Mouse (Mus musculus) large intestine, adult 2 months (tissue): Measurements from ENCODE around the gene Irx4. TPM values are rescaled to one million over a fixed set of nuclear protein-coding genes. Genes with fewer than 3 reads are reported as not detected.

ENCODE experiments used
- DNase-seq: peaks from one replicate; pipeline ENCODE4 v3.0.0-alpha.2; 2012; ENCODE audit warnings: low read depth, low spot score
- WGBS: fragments of 180-500 bp; shearing (Covaris S2); methylation state at CpG from one replicate; pipeline ENCODE4 v1.1.7; 2018; 5-methylcytosine and 5-hydroxymethylcytosine counted together
- polyA plus RNA-seq: library from polyadenylated mRNA; depleted of rRNA; stranded (reverse); fragments of >200 nt; gene quantifications from 2 replicates; pipeline ENCODE4 v1.2.3, GENCODE M21; 2012; rRNA removed

Irx4 gene
- 0.25 and 0.52 TPM in 2 replicates for polyA plus RNA-seq

DNA sequence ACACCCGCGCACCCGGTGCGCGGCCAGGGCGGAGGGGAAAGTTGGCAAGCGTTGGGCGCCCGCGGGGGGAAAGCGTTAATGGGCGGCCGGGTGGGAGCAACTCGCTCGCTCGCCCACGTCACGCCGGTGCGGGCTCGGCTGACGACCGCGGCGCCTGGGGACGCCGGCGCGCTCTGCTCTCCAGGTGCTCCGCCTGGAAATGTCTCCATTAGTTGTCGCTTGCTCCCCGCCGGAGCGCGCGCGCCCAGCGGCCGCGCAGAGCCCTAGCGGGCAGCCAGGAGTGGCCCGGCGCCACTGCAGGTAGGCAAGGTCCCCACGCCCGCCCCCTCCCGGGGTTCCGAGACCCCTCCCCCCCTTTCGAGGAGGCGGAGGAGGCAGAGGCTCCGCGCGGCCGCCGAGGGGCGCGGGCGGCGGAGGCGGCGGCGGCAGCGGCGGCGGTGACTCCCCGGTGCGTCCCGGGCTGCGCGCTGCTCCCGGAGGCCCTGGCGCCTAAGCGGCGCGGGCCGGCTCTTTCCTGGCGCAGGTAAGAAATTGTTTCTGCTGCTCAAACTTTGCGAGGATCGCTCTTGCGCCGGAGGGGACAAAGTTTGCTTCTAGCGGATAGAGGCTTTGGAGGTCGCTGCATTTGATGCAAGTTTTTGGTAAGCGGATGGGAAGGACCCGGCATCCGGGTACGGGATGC lies at the start of gene Irx4:
Gene Irx4, plus strand, starts transcription at position 126 of the 682 bp plus-strand sequence.
- WGBS = 2% methylated on average over 86 of the region's 86 CpGs
- DNase-seq = no peak

DNA sequence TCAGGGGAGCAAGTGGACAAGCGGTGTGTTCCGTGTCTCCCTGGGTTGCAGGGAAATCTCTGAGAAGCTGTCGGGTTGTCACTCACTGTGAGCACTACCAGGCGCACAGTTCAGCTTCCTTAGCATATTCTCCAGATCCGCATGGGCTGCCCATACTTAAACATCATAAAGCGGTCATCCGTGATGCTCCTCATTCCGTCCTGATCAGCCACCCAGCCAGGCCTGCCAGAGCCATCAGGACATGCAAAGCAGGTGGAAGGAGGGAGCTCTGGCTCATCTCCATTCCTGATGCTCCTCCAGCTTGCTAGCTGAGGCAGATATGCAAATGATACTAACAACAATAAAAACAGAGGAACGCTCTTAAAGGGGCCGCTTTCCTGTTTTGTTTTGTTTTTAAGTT lies 46.0 kb upstream of the Irx4 start:
- 69% methylated on average over 10 of the region's 10 CpGs for whole genome bisulfite sequencing
- no peak for DNase-seq

- WGBS = 42% methylated on average over 8 of the region's 8 CpGs
- no peak for DNase-seq
Measured at GRCm38 (mm10) chr13:73236461-73236860, 23.8 kb upstream of the Irx4 start.

GRCm38 (mm10) chr13:73239191-73239746 lies 21.0 kb upstream of the Irx4 start:
- WGBS = 83% methylated on average over 4 of the region's 4 CpGs

GRCm38 (mm10) chr13:73242556-73242955 lies 17.7 kb upstream of the Irx4 start:
- no peak for DNase-seq
- 88% methylated on average over 5 of the region's 5 CpGs for WGBS

More at GRCm38 (mm10) chr13:73239191-73239746, 21.0 kb upstream of the Irx4 start:
- no peak for DNase-seq

DNA sequence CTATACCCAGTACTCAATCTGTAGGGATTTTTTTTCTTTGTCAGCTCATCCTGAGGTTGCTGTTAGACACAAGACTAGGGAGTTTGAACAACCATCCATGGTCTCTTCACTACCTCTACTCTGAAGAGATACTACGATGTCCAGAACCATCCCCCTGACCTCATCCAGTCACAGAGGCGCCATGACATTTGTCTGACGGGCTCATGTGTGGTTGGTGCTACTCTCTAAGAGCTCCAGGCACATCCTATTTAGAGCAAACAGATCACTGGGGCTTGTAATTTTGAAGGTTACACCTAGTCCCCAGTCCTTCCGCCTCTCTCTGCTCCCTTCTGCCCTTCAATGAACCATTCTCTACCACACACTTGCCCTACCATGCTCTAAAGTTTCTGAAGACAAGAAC lies 13.3 kb upstream of the Irx4 start:
- WGBS = 89% methylated on average over 4 of the region's 4 CpGs
- no peak for DNase-seq

DNA sequence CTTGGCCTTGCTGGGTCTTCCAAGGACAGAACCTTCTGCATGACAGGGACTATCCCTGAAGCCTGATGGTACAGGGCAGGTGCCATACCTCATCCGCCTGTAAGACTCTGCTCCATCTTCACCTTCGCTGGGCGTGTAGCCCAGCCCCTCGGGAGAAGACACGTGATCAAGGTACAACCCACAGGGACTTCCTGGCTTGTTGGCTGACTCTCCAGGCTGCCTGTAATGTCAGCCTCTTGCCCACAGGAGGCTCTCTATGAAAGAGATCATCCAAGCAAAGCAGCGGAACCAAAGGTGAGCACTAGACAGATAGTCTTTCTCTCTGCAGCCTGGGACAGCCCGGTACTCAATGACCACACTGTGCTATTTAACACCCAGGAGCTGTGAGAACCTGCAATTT lies 9.1 kb upstream of the Irx4 start:
- WGBS = 14% methylated on average over 7 of the region's 7 CpGs

GRCm38 (mm10) chr13:73252022-73252421 lies 8.3 kb upstream of the Irx4 start:
- DNase-seq = no peak
- 44% methylated on average over 5 of the region's 5 CpGs for WGBS

More for the DNA sequence above, 9.1 kb upstream of the Irx4 start:
- no peak for DNase-seq

DNA sequence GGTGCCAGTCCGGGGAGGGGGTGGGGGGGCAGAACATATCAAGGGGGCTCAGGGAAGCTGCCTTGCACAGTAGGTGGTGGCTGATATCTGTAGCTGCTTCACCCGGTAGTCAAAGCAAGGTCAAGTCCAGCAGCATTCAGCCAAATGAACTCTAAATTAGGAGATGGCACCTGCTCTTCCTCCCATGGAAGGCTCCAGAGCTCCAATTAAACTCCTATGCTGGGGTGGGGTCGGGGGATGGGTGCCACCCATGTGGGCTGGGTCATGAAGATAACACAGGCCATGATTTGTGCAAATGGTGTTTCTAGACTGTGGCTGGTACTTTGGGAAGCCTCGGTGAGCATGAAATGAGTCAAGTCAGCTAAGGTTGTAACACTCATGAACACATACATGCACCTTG lies 1.9 kb upstream of the Irx4 start:
- WGBS = 58% methylated on average over 4 of the region's 4 CpGs
- DNase-seq = no peak

GRCm38 (mm10) chr13:73259577-73260353 lies 514 bp upstream of the Irx4 start:
- WGBS = 44% methylated on average over 10 of the region's 10 CpGs
- no peak for DNase-seq

DNA sequence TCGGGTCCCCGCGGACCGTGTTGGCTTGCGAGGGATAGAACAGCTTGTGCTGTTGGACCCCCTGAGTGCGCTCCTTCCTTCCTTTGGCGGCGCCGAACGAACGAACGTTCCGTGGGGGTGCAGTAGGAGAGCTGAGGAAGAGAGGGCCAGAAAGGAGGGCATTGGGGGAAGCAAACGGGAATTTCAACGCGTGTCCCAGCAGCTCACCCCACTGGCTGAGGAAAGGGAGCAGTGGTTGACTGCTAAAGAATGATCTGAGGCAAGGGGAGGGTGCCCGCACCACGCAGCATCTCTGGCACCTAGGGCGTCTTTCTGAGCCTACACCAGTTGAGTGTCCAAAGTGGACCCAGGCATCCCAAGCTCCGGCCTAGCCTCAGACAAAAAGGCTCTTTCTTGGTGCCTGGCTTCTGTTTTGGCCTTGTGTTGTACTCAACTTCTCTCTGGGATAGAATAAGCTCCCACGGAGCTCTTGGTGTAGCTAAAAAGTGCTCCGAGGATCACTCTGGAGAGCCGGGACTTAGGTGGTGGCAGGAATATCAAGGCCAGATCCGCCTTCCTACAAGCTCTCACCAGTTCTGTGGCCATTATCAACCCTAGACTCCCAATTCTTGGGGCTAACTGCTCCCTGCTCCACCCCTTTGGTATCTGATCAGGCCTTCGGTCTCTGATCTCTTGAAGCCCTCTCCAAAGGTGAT lies 904 bp downstream of the Irx4 start:
- WGBS = 19% methylated on average over 25 of the region's 25 CpGs
- no peak for DNase-seq

- 65% methylated on average over 2 of the region's 2 CpGs for WGBS
- DNase-seq = no peak
Measured at GRCm38 (mm10) chr13:73261881-73262280, 1.6 kb downstream of the Irx4 start.

GRCm38 (mm10) chr13:73262336-73263127 lies 2.3 kb downstream of the Irx4 start:
- DNase-seq = no peak
- 26% methylated on average over 24 of the region's 24 CpGs for WGBS

DNA sequence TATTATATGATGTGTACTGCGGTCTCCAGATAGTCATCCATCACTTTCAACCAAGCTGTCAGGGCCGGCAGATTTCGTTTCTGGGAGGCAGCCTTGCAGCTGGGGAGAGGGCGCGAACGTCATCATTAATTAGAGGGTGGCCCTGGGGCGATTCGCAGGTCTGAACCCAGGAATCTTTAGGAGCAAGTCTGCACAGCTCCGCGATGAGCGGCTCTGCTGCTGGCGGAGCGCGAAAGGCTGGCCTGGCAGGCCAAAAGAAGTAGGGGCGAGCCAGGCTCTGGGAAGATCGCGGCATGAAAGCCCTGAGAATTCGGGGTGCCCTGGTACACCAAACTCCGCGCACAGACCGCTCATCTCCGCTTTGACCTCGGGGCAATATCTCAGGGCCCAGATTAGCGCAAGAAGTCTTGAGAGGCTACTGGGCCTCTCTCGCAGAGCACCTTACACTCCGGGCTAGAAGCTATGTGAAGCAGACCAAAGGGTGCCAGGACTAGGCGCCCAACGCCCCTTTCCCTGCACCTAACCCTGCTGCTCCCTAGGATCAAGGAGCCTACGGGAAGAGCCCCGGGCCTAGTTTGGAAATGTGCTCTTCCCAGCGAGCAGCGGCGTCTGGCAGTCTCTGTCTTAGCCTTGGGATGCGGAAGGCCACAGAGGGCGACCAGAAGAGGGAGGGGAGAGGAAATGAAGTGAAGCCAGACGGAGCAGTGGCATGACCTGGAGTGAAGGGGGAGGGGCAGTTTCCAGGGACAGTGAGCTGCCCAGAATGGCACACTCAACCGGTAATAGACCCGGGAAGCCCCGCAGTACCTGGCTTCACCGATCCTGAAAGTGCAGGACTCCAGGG lies 3.1 kb downstream of the Irx4 start:
- no peak for DNase-seq
- 28% methylated on average over 40 of the region's 40 CpGs for WGBS

DNA sequence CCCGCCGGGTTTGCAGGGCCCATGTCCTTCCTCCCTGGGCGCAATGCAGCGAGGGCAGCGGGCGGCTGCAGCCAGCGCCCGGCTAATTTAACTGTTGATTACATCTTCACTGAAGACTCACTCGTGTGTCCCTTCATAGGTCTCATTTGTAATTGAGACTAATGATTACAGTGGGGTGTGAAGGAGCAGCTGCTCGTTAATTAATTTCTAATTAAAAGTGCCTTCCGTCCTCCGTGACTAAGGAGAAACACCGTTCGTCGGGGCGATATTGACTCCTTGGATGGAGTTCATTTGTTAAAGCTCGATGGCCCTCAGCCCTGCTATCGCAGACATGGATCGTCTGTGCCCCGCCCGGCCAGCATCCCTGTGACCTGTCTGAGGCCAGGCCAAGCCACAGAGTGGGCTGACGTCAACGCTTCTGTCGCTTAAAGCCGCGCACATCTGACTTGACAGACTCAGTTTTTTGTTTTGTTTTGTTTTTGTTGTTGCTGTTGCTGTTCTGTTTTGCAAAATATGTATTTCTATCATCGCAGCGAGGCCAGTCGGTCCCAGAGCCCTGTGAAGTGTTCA lies 4.0 kb downstream of the Irx4 start:
- no peak for DNase-seq
- WGBS = 48% methylated on average over 29 of the region's 29 CpGs

DNA sequence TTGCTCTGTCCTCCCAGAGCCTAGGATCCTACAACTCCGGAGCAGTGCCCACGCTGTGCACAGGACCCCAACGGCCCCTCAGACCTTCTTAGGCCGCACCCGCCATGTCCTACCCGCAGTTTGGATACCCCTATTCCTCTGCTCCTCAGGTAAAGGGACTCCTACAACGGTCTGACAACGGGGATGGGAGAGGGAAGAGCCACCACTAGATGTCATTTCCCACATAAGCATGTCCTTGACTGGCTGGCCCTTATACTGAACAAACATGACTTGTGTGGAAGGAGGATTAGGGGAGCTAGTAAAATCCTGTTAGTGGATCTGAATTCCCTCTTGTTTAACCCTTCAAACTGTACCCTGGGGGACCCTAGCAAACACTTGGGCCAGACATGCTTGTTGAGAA lies 4.6 kb downstream of the Irx4 start:
- DNase-seq = no peak
- WGBS = 68% methylated on average over 8 of the region's 8 CpGs

- no peak for DNase-seq
- WGBS = 3% methylated on average over 28 of the region's 28 CpGs
Measured at GRCm38 (mm10) chr13:73265442-73265841, 5.2 kb downstream of the Irx4 start.

- WGBS = 56% methylated on average over 10 of the region's 10 CpGs
Measured at GRCm38 (mm10) chr13:73267551-73267950, 7.3 kb downstream of the Irx4 start.

More at GRCm38 (mm10) chr13:73267551-73267950, 7.3 kb downstream of the Irx4 start:
- DNase-seq = no peak
